Mouse (Mus musculus) heart, adult 2 months (tissue): Measurements from ENCODE around the gene Polr1a.

Experiments
- CTCF ChIP-seq: fragments of 200-600 bp; IDR thresholded peaks from 2 replicates; pipeline ENCODE4 v1.8.1; 2022; ENCODE audit warnings: antibody characterized with exemption, mild to moderate bottlenecking, moderate library complexity
- EP300 ChIP-seq: fragments of 200-500 bp; IDR thresholded peaks from 2 replicates; pipeline ENCODE4 v1.6.1; 2011; ENCODE audit warnings: low read depth, low read length, control low read depth; ENCODE audit not compliant: insufficient read depth
- POLR2A ChIP-seq: fragments of 200-500 bp; IDR thresholded peaks from 2 replicates; pipeline ENCODE4 v1.6.1; 2011; ENCODE audit warnings: mild to moderate bottlenecking, low read depth, low read length, control low read depth; ENCODE audit not compliant: insufficient read depth

GRCm38 (mm10) chr6:71907702-71908235 is 1.1 kb upstream of the Polr1a start:
- TF ChIP-seq POLR2A = no peak
- TF ChIP-seq CTCF = no peak
- no peak for TF ChIP-seq EP300
